17 mouse cellular contexts compared by ENCODE assay signal in the genomic region with DNA sequence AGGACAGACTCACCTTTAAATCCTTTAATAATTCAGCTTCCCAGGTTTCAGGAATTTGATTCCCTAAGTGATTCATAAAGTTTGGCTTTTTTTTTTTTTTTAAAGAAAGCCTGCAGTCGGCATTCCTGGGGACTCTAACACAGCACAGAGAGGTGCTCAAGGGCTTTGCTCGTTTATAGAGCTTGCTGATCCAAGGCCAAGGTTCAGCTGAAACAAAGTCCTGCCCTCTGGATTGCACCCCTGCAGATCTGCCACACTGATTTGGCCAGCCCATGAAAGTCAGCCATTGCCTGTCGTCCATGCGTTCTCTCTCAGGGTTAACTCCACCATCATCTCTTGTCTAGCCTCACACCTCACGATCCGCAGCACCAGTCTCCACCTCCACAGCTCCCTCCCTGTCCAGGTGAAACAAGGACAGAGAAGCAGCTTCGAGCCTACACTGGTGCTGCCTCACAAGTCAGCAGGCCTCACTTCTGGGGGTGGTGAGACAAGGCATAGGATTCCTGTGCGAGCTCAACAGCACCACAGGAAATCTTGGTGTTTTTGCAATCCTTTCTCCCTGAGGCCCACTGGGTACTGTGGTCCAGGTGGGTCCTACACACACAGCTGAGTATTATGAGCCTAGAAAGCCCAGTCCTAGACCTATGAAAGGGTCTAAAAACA.
A peak's percentile ranks its signal among the peaks of the same experiment; 100 is the strongest.
DNase-seq lines count a peak whose midpoint lies in the region; ATAC-seq and TF ChIP-seq lines count a peak whose summit lies in the region.
"Had no signal": no experiment of that assay in that cellular context is flagged by ENCODE, and none has a peak within 500 bp of the region (broad histone marks: within the 10 kb centered on the region; RNA-seq: fewer than 3 reads in every experiment).

No protein-coding gene starts in this region.

- 64% methylated on average over 8 of the region's 8 CpGs for WGBS in limb, embryonic 10.5 days
- 63% methylated on average over 8 of the region's 8 CpGs for WGBS in heart, embryonic 11.5 days (ENCODE audit: insufficient replicate concordance)
- 67% methylated on average over 8 of the region's 8 CpGs for WGBS in hindbrain, embryonic 14.5 days

- no peaks in the 10 kb centered on the region for H3K9me3 ChIP-seq in limb, embryonic 10.5 days (replicated peaks)
- no peaks in the 10 kb centered on the region for H3K9me3 ChIP-seq in heart, embryonic 11.5 days (replicated peaks; ENCODE audit: control insufficient read depth, low read length)
- H3K9me3 ChIP-seq in hindbrain, embryonic 14.5 days (ENCODE audit: control insufficient read depth, low read length): no peaks in the 10 kb centered on the region
- H3K9me3 ChIP-seq: forebrain, embryonic 12.5 days; heart, embryonic 12.5 days; liver, embryonic 12.5 days; midbrain, embryonic 12.5 days had no signal

- peak overlapping the region; percentile 33; the same call in 1 of the 2 replicates for H3K27ac ChIP-seq in testis, adult 2 months (ENCODE audit: control insufficient read depth, insufficient read depth, low read depth, low read length)
- H3K27ac ChIP-seq in limb, embryonic 10.5 days: no peak overlapping the region
- no peak overlapping the region for H3K27ac ChIP-seq in heart, embryonic 11.5 days (ENCODE audit: low read depth, low read length)
- no peak overlapping the region for H3K27ac ChIP-seq in hindbrain, embryonic 14.5 days
- H3K27ac ChIP-seq: forebrain, embryonic 12.5 days; liver, embryonic 12.5 days; midbrain, embryonic 12.5 days had no signal

- H3K4me2 ChIP-seq in heart, embryonic 11.5 days: no peak overlapping the region
- H3K4me2 ChIP-seq in hindbrain, embryonic 14.5 days (replicated peaks): no peak overlapping the region
- H3K4me2 ChIP-seq: forebrain, embryonic 12.5 days; heart, embryonic 12.5 days; liver, embryonic 12.5 days; lung, embryonic 14.5 days; midbrain, embryonic 12.5 days had no signal

- peak; percentile 60 for DNase-seq in kidney, adult 9 months
- no peak for DNase-seq in kidney, postnatal 10 days
- no peak for DNase-seq in testis, postnatal 14 days (ENCODE audit: low spot score)
- peak; percentile 27 for DNase-seq in limb, embryonic 10.5 days (ENCODE audit: low spot score)
- DNase-seq in hindbrain, embryonic 14.5 days (ENCODE audit: low spot score): no peak
- DNase-seq: cerebellum, postnatal 10 days; embryo, embryonic 11 days; gastrocnemius, postnatal 36 days; lung, embryonic 14.5 days; lung, postnatal 4 days had no signal

- no peak overlapping the region for H3K9ac ChIP-seq in heart, embryonic 11.5 days (ENCODE audit: low read depth, low read length)
- H3K9ac ChIP-seq in hindbrain, embryonic 14.5 days: no peak overlapping the region
- H3K9ac ChIP-seq: forebrain, embryonic 12.5 days; heart, embryonic 12.5 days; liver, embryonic 12.5 days; lung, embryonic 14.5 days; midbrain, embryonic 12.5 days had no signal

- TF ChIP-seq CTCF in testis, adult 2 months (IDR thresholded peaks at IDR 0.05; ENCODE audit: control insufficient read depth, insufficient read depth, insufficient replicate concordance, low read depth, low read length): no peak

- no peak overlapping the region for H3K4me3 ChIP-seq in testis, adult 2 months (ENCODE audit: control insufficient read depth, low read depth, low read length)
- no peak overlapping the region for H3K4me3 ChIP-seq in limb, embryonic 10.5 days
- no peak overlapping the region for H3K4me3 ChIP-seq in heart, embryonic 11.5 days (ENCODE audit: low read depth, low read length)
- H3K4me3 ChIP-seq in hindbrain, embryonic 14.5 days (replicated peaks; ENCODE audit: low read length): no peak overlapping the region
- H3K4me3 ChIP-seq: forebrain, embryonic 12.5 days; heart, embryonic 12.5 days; liver, embryonic 12.5 days; midbrain, embryonic 12.5 days; myocyte had no signal

- TF ChIP-seq POLR2A in testis, adult 2 months (IDR thresholded peaks at IDR 0.05; ENCODE audit: control insufficient read depth, low read depth, low read length): no peak

- no peak for ATAC-seq in heart, embryonic 11.5 days (replicated peaks; ENCODE audit: insufficient number of reproducible peaks, low FRiP score, low TSS enrichment)
- ATAC-seq in hindbrain, embryonic 14.5 days (ENCODE audit: low FRiP score): no peak
- ATAC-seq: liver, embryonic 12.5 days had no signal

- H3K4me1 ChIP-seq in testis, adult 2 months (ENCODE audit: control insufficient read depth, insufficient read depth, low read length): peaks cover 4% of the 10 kb centered on the region; the same call in 1 of the 2 replicates
- H3K4me1 ChIP-seq in limb, embryonic 10.5 days: 0 out of 2 replicates have a peak, but pooled peaks cover 3% of the 10 kb centered on the region
- H3K4me1 ChIP-seq in heart, embryonic 11.5 days (ENCODE audit: control insufficient read depth, insufficient read depth, low read length): peaks cover 8% of the 10 kb centered on the region; the same call in 1 of the 2 replicates
- no peaks in the 10 kb centered on the region for H3K4me1 ChIP-seq in hindbrain, embryonic 14.5 days (replicated peaks; ENCODE audit: control insufficient read depth, insufficient read depth, low read length)
- H3K4me1 ChIP-seq: forebrain, embryonic 12.5 days; liver, embryonic 12.5 days; midbrain, embryonic 12.5 days had no signal

- no peaks in the 10 kb centered on the region for H3K36me3 ChIP-seq in testis, adult 2 months (ENCODE audit: control insufficient read depth, insufficient read depth, low read length)
- no peaks in the 10 kb centered on the region for H3K36me3 ChIP-seq in limb, embryonic 10.5 days
- no peaks in the 10 kb centered on the region for H3K36me3 ChIP-seq in heart, embryonic 11.5 days (ENCODE audit: control insufficient read depth, insufficient read depth, low read length)
- H3K36me3 ChIP-seq in hindbrain, embryonic 14.5 days (replicated peaks; ENCODE audit: control insufficient read depth, insufficient read depth): no peaks in the 10 kb centered on the region
- H3K36me3 ChIP-seq: forebrain, embryonic 12.5 days; liver, embryonic 12.5 days; midbrain, embryonic 12.5 days had no signal

- H3K27me3 ChIP-seq in testis, adult 2 months (ENCODE audit: control insufficient read depth, insufficient read depth, low read length): no peaks in the 10 kb centered on the region
- no peaks in the 10 kb centered on the region for H3K27me3 ChIP-seq in limb, embryonic 10.5 days (ENCODE audit: low read depth, poor library complexity, severe bottlenecking)
- H3K27me3 ChIP-seq in heart, embryonic 11.5 days (ENCODE audit: control insufficient read depth, insufficient read depth, low read length): no peaks in the 10 kb centered on the region
- no peaks in the 10 kb centered on the region for H3K27me3 ChIP-seq in hindbrain, embryonic 14.5 days (ENCODE audit: control insufficient read depth, insufficient read depth, low read length)
- H3K27me3 ChIP-seq: forebrain, embryonic 12.5 days; liver, embryonic 12.5 days; midbrain, embryonic 12.5 days had no signal

Comparison
In these comparisons a context has a peak if more than half of its experiments do, and no peak if none do; other contexts are left out.
1. DNase-seq: peak in kidney, adult 9 months (single experiment) and limb, embryonic 10.5 days (single experiment); none in kidney, postnatal 10 days (single experiment), testis, postnatal 14 days (single experiment) and hindbrain, embryonic 14.5 days (single experiment).